In genomic region chr13:74026215-74026614, GRCm38 (mm10) we compare ENCODE assay signal across 7 mouse cellular contexts. TPM values are rescaled to one million over a fixed set of nuclear protein-coding genes. Genes with fewer than 3 reads are reported as not detected.
DNase-seq lines count a peak whose midpoint lies in the region; ATAC-seq lines count a peak whose summit lies in the region.

No protein-coding gene starts in this region.

- peak; percentile 60 for ATAC-seq in inflammation-experienced regulatory T-cells, adult 6 months
- peak; percentile 44 for ATAC-seq in liver, embryonic 16.5 days (ENCODE audit: low read depth)
- peak; percentile 68; the same call in 1 of the 2 replicates for ATAC-seq in neural tube, embryonic 13.5 days (ENCODE audit: low read depth)

- H3K9me3 ChIP-seq in liver, embryonic 16.5 days (replicated peaks; ENCODE audit: control insufficient read depth, low read length), result no peaks in the 10 kb centered on the region
- H3K9me3 ChIP-seq in neural tube, embryonic 13.5 days, result no peaks in the 10 kb centered on the region

- peak; percentile 29 for DNase-seq in thymus, postnatal 0 days (ENCODE audit: low spot score)
- no peak for DNase-seq in thymus, adult 18-20 months
- DNase-seq in forelimb bud, embryonic 11.5 days (ENCODE audit: low read depth, low spot score), result peak; percentile 52

- no peak overlapping the region for H3K4me3 ChIP-seq in brown adipose tissue, adult 24 weeks (ENCODE audit: insufficient read depth, low read depth, low read length)
- H3K4me3 ChIP-seq in liver, embryonic 16.5 days (ENCODE audit: low read depth, low read length), result no peak overlapping the region
- no peak overlapping the region for H3K4me3 ChIP-seq in neural tube, embryonic 13.5 days

- H3K4me1 ChIP-seq in brown adipose tissue, adult 24 weeks (ENCODE audit: control insufficient read depth, insufficient read depth, insufficient read length, low read length), result peaks cover 28% of the 10 kb centered on the region
- H3K4me1 ChIP-seq in liver, embryonic 16.5 days (ENCODE audit: control insufficient read depth, low read depth, low read length), result no peaks in the 10 kb centered on the region; the same call in none of the 2 replicates
- H3K4me1 ChIP-seq in neural tube, embryonic 13.5 days (replicated peaks), result peaks cover 11% of the 10 kb centered on the region

- 28% methylated on average over 2 of the region's 2 CpGs for WGBS in liver, embryonic 16.5 days (ENCODE audit: insufficient replicate concordance)
- WGBS in neural tube, embryonic 13.5 days, result 25% methylated on average over 2 of the region's 2 CpGs

- no peak overlapping the region for H3K9ac ChIP-seq in liver, embryonic 16.5 days (ENCODE audit: low read depth, low read length)
- no peak overlapping the region for H3K9ac ChIP-seq in neural tube, embryonic 13.5 days

- H3K36me3 ChIP-seq in liver, embryonic 16.5 days (ENCODE audit: control insufficient read depth, insufficient read depth), result no peaks in the 10 kb centered on the region
- peaks cover 8% of the 10 kb centered on the region for H3K36me3 ChIP-seq in neural tube, embryonic 13.5 days

- peak overlapping the region; percentile 84 for H3K27ac ChIP-seq in brown adipose tissue, adult 24 weeks (replicated peaks; ENCODE audit: low read depth, low read length)
- H3K27ac ChIP-seq in liver, embryonic 16.5 days (ENCODE audit: low read length), result no peak overlapping the region
- H3K27ac ChIP-seq in neural tube, embryonic 13.5 days (replicated peaks), result no peak overlapping the region

- H3K4me2 ChIP-seq in liver, embryonic 16.5 days (ENCODE audit: low read depth, low read length), result no peak overlapping the region
- no peak overlapping the region for H3K4me2 ChIP-seq in neural tube, embryonic 13.5 days

- H3K27me3 ChIP-seq in liver, embryonic 16.5 days (ENCODE audit: control insufficient read depth, insufficient read depth, low read depth, low read length), result no peaks in the 10 kb centered on the region
- no peaks in the 10 kb centered on the region for H3K27me3 ChIP-seq in neural tube, embryonic 13.5 days

RNA-seq across cellular contexts. Expression of gene Tppp, which starts 17.0 kb away (rescaled TPM):
- 1.9 and 2.0 TPM in 2 replicates for polyA plus RNA-seq in thymus, postnatal 0 days (2015; fragmentation: Nextera tagmentation; extraction: Ambion mirVana)
- polyA plus RNA-seq in brown adipose tissue, adult 24 weeks (2012; ENCODE audit: insufficient read depth, insufficient read length, missing spikeins), result 15.1 and 18.7 TPM in 2 replicates
- under 1 TPM; 0.36 to 0.51 (median 0.41) TPM for polyA plus RNA-seq in inflammation-experienced regulatory T-cells, adult 6 months (2017; shearing (Covaris generic))
- polyA plus RNA-seq in liver, embryonic 16.5 days (2015; fragmentation: Nextera tagmentation; extraction: Ambion mirVana), result 0.57 and 0.61 TPM in 2 replicates
- 6.5 and 6.7 TPM in 2 replicates for polyA plus RNA-seq in neural tube, embryonic 13.5 days (2015; fragmentation: Nextera tagmentation; extraction: Ambion mirVana)

RNA-seq across cellular contexts. Expression of gene Cep72, which starts 35.9 kb away (rescaled TPM):
- 15.7 and 16.7 TPM in 2 replicates for polyA plus RNA-seq in thymus, postnatal 0 days (2015; fragmentation: Nextera tagmentation; extraction: Ambion mirVana)
- 1.8 and 1.9 TPM in 2 replicates for polyA plus RNA-seq in brown adipose tissue, adult 24 weeks (2012; ENCODE audit: insufficient read depth, insufficient read length, missing spikeins)
- polyA plus RNA-seq in inflammation-experienced regulatory T-cells, adult 6 months (2017; shearing (Covaris generic)), result 10 to 100 TPM in 1 of 3 experiments, 1 to 10 TPM in 2; 3.9 to 17.1 (median 8.5) TPM
- polyA plus RNA-seq in liver, embryonic 16.5 days (2015; fragmentation: Nextera tagmentation; extraction: Ambion mirVana), result 7.2 and 7.3 TPM in 2 replicates
- polyA plus RNA-seq in neural tube, embryonic 13.5 days (2015; fragmentation: Nextera tagmentation; extraction: Ambion mirVana), result 7.3 and 7.8 TPM in 2 replicates

Comparison
In these comparisons a context has a peak if more than half of its experiments do, and no peak if none do; other contexts are left out.
1. DNase-seq: peak in thymus, postnatal 0 days (single experiment) and forelimb bud, embryonic 11.5 days (single experiment); none in thymus, adult 18-20 months (0 of 2).
2. Peak in every context shown above with its lines, with median percentiles within 50 percentile points of each other: ATAC-seq.